Mouse (Mus musculus) left cerebral cortex, adult 9 months (tissue): ENCODE data around the gene Krt76.

Source experiments
- DNase-seq, 2 experiments: peaks; one replicate each; pipeline ENCODE4 v3.0.0; 2022; ENCODE audit warnings: low spot score in 2 of 2

The Krt76 gene

GRCm38 (mm10) chr15:101860421-101861130, 32.1 kb downstream of the Krt76 start:
- DNase-seq, result no peak

GRCm38 (mm10) chr15:101859735-101860170, 33.0 kb downstream of the Krt76 start:
- peak in 1 of 2 experiments; percentile 57 for DNase-seq

- no peak for DNase-seq
Observed at GRCm38 (mm10) chr15:101858673-101859425, 33.9 kb downstream of the Krt76 start.

- no peak for DNase-seq
Observed at GRCm38 (mm10) chr15:101856696-101857095, 36.0 kb downstream of the Krt76 start.

GRCm38 (mm10) chr15:101855732-101856131, 37.0 kb downstream of the Krt76 start:
- no peak for DNase-seq

GRCm38 (mm10) chr15:101854294-101854693, 38.4 kb downstream of the Krt76 start:
- DNase-seq, result no peak

- DNase-seq, result no peak
Observed at GRCm38 (mm10) chr15:101852571-101852970, 40.1 kb downstream of the Krt76 start.

- no peak for DNase-seq
Observed at GRCm38 (mm10) chr15:101850694-101851093, 42.0 kb downstream of the Krt76 start, which contains the start of gene Krt1. Krt1 (minus strand) TSS chr15:101850794.

GRCm38 (mm10) chr15:101845971-101846403, 46.7 kb downstream of the Krt76 start:
- DNase-seq, result peak in 1 of 2 experiments; percentile 52

- no peak for DNase-seq
Observed at GRCm38 (mm10) chr15:101843192-101843591, 49.5 kb downstream of the Krt76 start.

- DNase-seq, result no peak
Observed at GRCm38 (mm10) chr15:101834784-101835328, 57.9 kb downstream of the Krt76 start.
